Mouse (Mus musculus): ENCODE results near the gene H2-Ke6.

- no peak for TF ChIP-seq CTCF (IDR thresholded peaks at IDR 0.05; ENCODE audit: low read depth, low read length)
- TF ChIP-seq TAL1 (conservative IDR thresholded peaks at IDR 0.05; ENCODE audit: low read depth, low read length): no peak
- TF ChIP-seq POLR2AphosphoS5 (IDR thresholded peaks at IDR 0.05; ENCODE audit: insufficient replicate concordance, low read depth, low read length): no peak
- no peak for TF ChIP-seq GATA2 (IDR thresholded peaks at IDR 0.05; ENCODE audit: borderline replicate concordance, low read depth, low read length)
These were observed 32.9 kb downstream of the H2-Ke6 start for GRCm38 (mm10) chr17:33994959-33995358.

All from G1E (cell line).